Mouse (Mus musculus) spleen, embryonic (tissue): ENCODE measurements around the gene Cldn34c1.
"Not testable (repeated sequence)": the region's sequence is repeated elsewhere in the genome, so short reads cannot be mapped to it uniquely, and the experiment has no call there.

Source experiments
- CTCF ChIA-PET: fragments of 350-600 bp; sonication (Branson Sonifier 250); formaldehyde crosslinking; loops from one replicate; lab custom pipeline; 2022; lab: Charles Lee

The Cldn34c1 gene

GRCm38 (mm10) chrX:123103291-123104260, at the start of gene Cldn34c1:
TSS of gene Cldn34c1 (plus strand) at chrX:123103495.
- CTCF ChIA-PET, result no interaction called here

DNA sequence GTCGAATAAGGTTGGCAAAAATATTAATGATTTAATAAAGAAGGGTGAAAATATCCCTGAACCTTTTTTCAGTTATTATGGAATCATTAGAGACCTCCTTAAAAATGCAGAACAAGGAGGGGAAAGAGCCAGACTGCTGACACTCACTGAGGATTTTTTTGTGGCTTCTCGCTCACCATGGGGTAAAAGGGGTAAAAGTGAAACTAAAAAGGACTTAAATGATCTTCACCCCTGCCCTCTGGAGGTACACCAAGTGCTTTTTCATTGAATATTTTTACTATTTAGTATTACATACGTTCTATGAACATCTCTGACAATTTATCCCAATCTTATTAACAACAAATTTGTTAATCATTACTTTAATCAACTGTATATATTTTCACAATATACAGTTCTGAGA, 15.9 kb upstream of the Cldn34c1 start:
- CTCF ChIA-PET, result no interaction called here

GRCm38 (mm10) chrX:123102806-123103205, 489 bp upstream of the Cldn34c1 start:
- CTCF ChIA-PET, result not testable (repeated sequence)

GRCm38 (mm10) chrX:123104692-123105091, 1.4 kb downstream of the Cldn34c1 start:
- CTCF ChIA-PET, result not testable (repeated sequence)

DNA sequence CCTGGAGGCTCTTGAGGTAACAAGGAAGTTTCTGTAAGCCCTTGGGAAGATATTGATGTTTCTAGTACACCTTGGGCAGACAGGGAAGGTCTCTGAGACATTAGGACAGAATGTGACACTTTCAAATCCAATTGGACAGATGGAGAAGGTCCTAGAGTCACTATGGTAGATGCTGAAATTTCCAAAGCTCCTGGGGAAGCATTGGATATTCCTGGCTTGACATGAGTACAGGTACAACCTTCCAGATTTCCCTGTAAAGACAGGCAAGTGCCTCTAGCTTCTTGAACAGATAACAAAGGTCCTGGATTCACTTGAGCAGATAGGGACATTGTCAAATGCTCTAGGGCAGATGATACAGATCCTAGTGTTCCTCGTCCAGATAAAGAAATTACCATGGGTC, 119.1 kb downstream of the Cldn34c1 start, which contains the start of gene Srsx:
Gene Srsx, minus strand, starts transcription at position 101 of the 400 bp plus-strand sequence.
- CTCF ChIA-PET, result not testable (repeated sequence)
